Mouse (Mus musculus): ENCODE results near the gene Runx2.

- TF ChIP-seq GATA1 (IDR thresholded peaks at IDR 0.05; ENCODE audit: borderline replicate concordance, low read length), result no peak
- no peak for TF ChIP-seq FLI1 (IDR thresholded peaks at IDR 0.05; ENCODE audit: low read length)
These were observed 117.5 kb downstream of the Runx2 start for GRCm38 (mm10) chr17:44697053-44697452.
